8 mouse cellular contexts compared by ENCODE assay signal in genomic region chr3:152261948-152262347, GRCm38 (mm10). TPM values are rescaled to one million over a fixed set of nuclear protein-coding genes. Genes with fewer than 3 reads are reported as not detected.
DNase-seq lines count a peak whose midpoint lies in the region; ATAC-seq lines count a peak whose summit lies in the region.
"Had no signal": no experiment of that assay in that cellular context is flagged by ENCODE, and none has a peak within 500 bp of the region (broad histone marks: within the 10 kb centered on the region; RNA-seq: fewer than 3 reads in every experiment).

No protein-coding gene starts in this region.

- H3K27me3 ChIP-seq in embryonic facial prominence, embryonic 13.5 days = peaks cover 47% of the 10 kb centered on the region
- no peaks in the 10 kb centered on the region for H3K27me3 ChIP-seq in heart, embryonic 12.5 days (replicated peaks)
- 0 out of 2 replicates have a peak, but pooled peaks cover 3% of the 10 kb centered on the region for H3K27me3 ChIP-seq in kidney, embryonic 16.5 days (ENCODE audit: insufficient read depth, low read length)
- H3K27me3 ChIP-seq in midbrain, embryonic 16.5 days (ENCODE audit: control insufficient read depth, insufficient read depth, low read depth, low read length) = peaks cover 7% of the 10 kb centered on the region; the same call in 1 of the 2 replicates
- H3K27me3 ChIP-seq in forebrain, embryonic 14.5 days (replicated peaks; ENCODE audit: control insufficient read depth, insufficient read depth, low read length) = peaks cover 21% of the 10 kb centered on the region

- WGBS in embryonic facial prominence, embryonic 13.5 days = 17% methylated on average over 8 of the region's 8 CpGs
- 3% methylated on average over 8 of the region's 8 CpGs for WGBS in heart, embryonic 12.5 days
- 16% methylated on average over 8 of the region's 8 CpGs for WGBS in kidney, embryonic 16.5 days
- WGBS in midbrain, embryonic 16.5 days = 20% methylated on average over 8 of the region's 8 CpGs
- WGBS in forebrain, embryonic 14.5 days = 30% methylated on average over 8 of the region's 8 CpGs

- no peak overlapping the region for H3K4me3 ChIP-seq in embryonic facial prominence, embryonic 13.5 days
- peak overlapping the region; percentile 94 for H3K4me3 ChIP-seq in heart, embryonic 12.5 days
- no peak overlapping the region for H3K4me3 ChIP-seq in kidney, embryonic 16.5 days (ENCODE audit: low read length)
- H3K4me3 ChIP-seq in midbrain, embryonic 16.5 days (ENCODE audit: low read depth, low read length) = no peak overlapping the region
- no peak overlapping the region for H3K4me3 ChIP-seq in forebrain, embryonic 14.5 days (ENCODE audit: low read depth, low read length)

- H3K4me2 ChIP-seq in embryonic facial prominence, embryonic 13.5 days = peak overlapping the region; percentile 14; the same call in 1 of the 2 replicates
- H3K4me2 ChIP-seq in heart, embryonic 12.5 days = peak overlapping the region; percentile 77
- H3K4me2 ChIP-seq in kidney, embryonic 16.5 days (replicated peaks; ENCODE audit: low read depth, low read length) = peak overlapping the region; percentile 34
- no peak overlapping the region for H3K4me2 ChIP-seq in midbrain, embryonic 16.5 days (ENCODE audit: low read length)
- no peak overlapping the region for H3K4me2 ChIP-seq in forebrain, embryonic 14.5 days (ENCODE audit: low read length)

- H3K9ac ChIP-seq in embryonic facial prominence, embryonic 13.5 days = no peak overlapping the region
- peak overlapping the region; percentile 81 for H3K9ac ChIP-seq in heart, embryonic 12.5 days
- no peak overlapping the region for H3K9ac ChIP-seq in kidney, embryonic 16.5 days (replicated peaks; ENCODE audit: low read length)
- H3K9ac ChIP-seq in midbrain, embryonic 16.5 days (ENCODE audit: low read depth, low read length) = no peak overlapping the region
- H3K9ac ChIP-seq in forebrain, embryonic 14.5 days (ENCODE audit: low read length) = no peak overlapping the region

- peaks cover 28% of the 10 kb centered on the region for H3K4me1 ChIP-seq in embryonic facial prominence, embryonic 13.5 days
- peaks cover 54% of the 10 kb centered on the region for H3K4me1 ChIP-seq in heart, embryonic 12.5 days (replicated peaks)
- peaks cover 19% of the 10 kb centered on the region for H3K4me1 ChIP-seq in kidney, embryonic 16.5 days (ENCODE audit: insufficient read depth, low read length)
- peaks cover 12% of the 10 kb centered on the region for H3K4me1 ChIP-seq in midbrain, embryonic 16.5 days (ENCODE audit: control insufficient read depth, insufficient read depth, low read length)
- no peaks in the 10 kb centered on the region for H3K4me1 ChIP-seq in forebrain, embryonic 14.5 days (ENCODE audit: control insufficient read depth, insufficient read depth, low read length)

- ATAC-seq in embryonic facial prominence, embryonic 13.5 days (ENCODE audit: insufficient number of reproducible peaks, insufficient read depth, low FRiP score, low TSS enrichment, low read depth) = no peak
- 0 out of 2 replicates have a peak, but pooled peaks have one; percentile 35 for ATAC-seq in heart, embryonic 12.5 days (ENCODE audit: insufficient number of reproducible peaks, low FRiP score)
- 0 out of 2 replicates have a peak, but pooled peaks have one; percentile 5 for ATAC-seq in kidney, embryonic 16.5 days (ENCODE audit: low FRiP score, low TSS enrichment)
- ATAC-seq in megakaryocyte progenitor cell, adult 5-6 weeks (replicated peaks; ENCODE audit: poor library complexity) = peak; percentile 36
- ATAC-seq in midbrain, embryonic 16.5 days = no peak
- ATAC-seq in erythroblast, adult 5-6 weeks (replicated peaks; ENCODE audit: low FRiP score, poor library complexity, severe bottlenecking) = no peak
- no peak for ATAC-seq in forebrain, embryonic 14.5 days

- H3K36me3 ChIP-seq in embryonic facial prominence, embryonic 13.5 days = no peaks in the 10 kb centered on the region
- H3K36me3 ChIP-seq in heart, embryonic 12.5 days = no peaks in the 10 kb centered on the region
- H3K36me3 ChIP-seq in kidney, embryonic 16.5 days (ENCODE audit: insufficient read depth, low read length) = no peaks in the 10 kb centered on the region
- H3K36me3 ChIP-seq in midbrain, embryonic 16.5 days (ENCODE audit: control insufficient read depth, insufficient read depth, low read length) = no peaks in the 10 kb centered on the region
- H3K36me3 ChIP-seq in forebrain, embryonic 14.5 days (ENCODE audit: control insufficient read depth, insufficient read depth, low read length) = no peaks in the 10 kb centered on the region

- DNase-seq in forebrain, embryonic 14.5 days (ENCODE audit: low spot score) = no peak
- DNase-seq: cerebellum, adult 18-20 months had no signal

- no peak overlapping the region for H3K27ac ChIP-seq in embryonic facial prominence, embryonic 13.5 days
- H3K27ac ChIP-seq in heart, embryonic 12.5 days (ENCODE audit: poor library complexity, severe bottlenecking) = peak overlapping the region; percentile 100
- H3K27ac ChIP-seq in kidney, embryonic 16.5 days (ENCODE audit: low read length) = no peak overlapping the region
- H3K27ac ChIP-seq in midbrain, embryonic 16.5 days (ENCODE audit: low read length) = no peak overlapping the region
- H3K27ac ChIP-seq in forebrain, embryonic 14.5 days (ENCODE audit: low read depth, low read length) = no peak overlapping the region

- no peaks in the 10 kb centered on the region for H3K9me3 ChIP-seq in embryonic facial prominence, embryonic 13.5 days
- no peaks in the 10 kb centered on the region for H3K9me3 ChIP-seq in heart, embryonic 12.5 days (replicated peaks)
- no peaks in the 10 kb centered on the region for H3K9me3 ChIP-seq in kidney, embryonic 16.5 days (ENCODE audit: low read length)
- H3K9me3 ChIP-seq in midbrain, embryonic 16.5 days (replicated peaks; ENCODE audit: control insufficient read depth, low read length, poor library complexity, severe bottlenecking) = no peaks in the 10 kb centered on the region
- H3K9me3 ChIP-seq in forebrain, embryonic 14.5 days (replicated peaks; ENCODE audit: control insufficient read depth, low read length) = no peaks in the 10 kb centered on the region

RNA-seq across cellular contexts. Expression of gene Nexn, which starts 4.2 kb away (rescaled TPM):
- polyA plus RNA-seq in embryonic facial prominence, embryonic 13.5 days (2015; fragmentation: Nextera tagmentation; extraction: Ambion mirVana) = 9.6 and 11.8 TPM in 2 replicates
- 226 and 246 TPM in 2 replicates for polyA plus RNA-seq in heart, embryonic 12.5 days (2016; fragmentation: Nextera tagmentation; extraction: Ambion mirVana)
- polyA plus RNA-seq in kidney, embryonic 16.5 days (2015; fragmentation: Nextera tagmentation; extraction: Ambion mirVana) = 9.5 and 10.9 TPM in 2 replicates
- total RNA-seq in megakaryocyte progenitor cell, adult 5-6 weeks (2015) = not detected in 2 replicates
- not detected in 2 replicates for total RNA-seq in megakaryocyte progenitor cell, adult 5-6 weeks (2017)
- polyA plus RNA-seq in midbrain, embryonic 16.5 days (2015; fragmentation: Nextera tagmentation; extraction: Ambion mirVana) = 1.8 TPM in 2 replicates
- total RNA-seq in erythroblast, adult 5-6 weeks (2015; ENCODE audit: low replicate concordance) = not detected in 2 replicates
- total RNA-seq in erythroblast, adult 5-6 weeks (2017; ENCODE audit: low replicate concordance) = not detected in 2 replicates
- polyA plus RNA-seq in forebrain, embryonic 14.5 days (2014; fragmentation: Nextera tagmentation; extraction: Ambion mirVana) = 1.8 TPM in 2 replicates

RNA-seq across cellular contexts. Expression of gene Fubp1, which starts 51.7 kb away (rescaled TPM):
- polyA plus RNA-seq in embryonic facial prominence, embryonic 13.5 days (2015; fragmentation: Nextera tagmentation; extraction: Ambion mirVana) = 336 and 338 TPM in 2 replicates
- polyA plus RNA-seq in heart, embryonic 12.5 days (2016; fragmentation: Nextera tagmentation; extraction: Ambion mirVana) = 142 and 146 TPM in 2 replicates
- 258 and 286 TPM in 2 replicates for polyA plus RNA-seq in kidney, embryonic 16.5 days (2015; fragmentation: Nextera tagmentation; extraction: Ambion mirVana)
- 149 and 188 TPM in 2 replicates for total RNA-seq in megakaryocyte progenitor cell, adult 5-6 weeks (2015)
- 204 and 275 TPM in 2 replicates for total RNA-seq in megakaryocyte progenitor cell, adult 5-6 weeks (2017)
- polyA plus RNA-seq in midbrain, embryonic 16.5 days (2015; fragmentation: Nextera tagmentation; extraction: Ambion mirVana) = 191 and 239 TPM in 2 replicates
- 48.9 and 97.6 TPM in 2 replicates for total RNA-seq in erythroblast, adult 5-6 weeks (2015; ENCODE audit: low replicate concordance)
- total RNA-seq in erythroblast, adult 5-6 weeks (2017; ENCODE audit: low replicate concordance) = 108 and 142 TPM in 2 replicates
- polyA plus RNA-seq in forebrain, embryonic 14.5 days (2014; fragmentation: Nextera tagmentation; extraction: Ambion mirVana) = 292 and 293 TPM in 2 replicates

RNA-seq across cellular contexts. Expression of gene Dnajb4, which starts 51.8 kb away (rescaled TPM):
- polyA plus RNA-seq in embryonic facial prominence, embryonic 13.5 days (2015; fragmentation: Nextera tagmentation; extraction: Ambion mirVana) = 27.9 and 31.7 TPM in 2 replicates
- 53.0 and 56.3 TPM in 2 replicates for polyA plus RNA-seq in heart, embryonic 12.5 days (2016; fragmentation: Nextera tagmentation; extraction: Ambion mirVana)
- polyA plus RNA-seq in kidney, embryonic 16.5 days (2015; fragmentation: Nextera tagmentation; extraction: Ambion mirVana) = 34.1 and 34.2 TPM in 2 replicates
- total RNA-seq in megakaryocyte progenitor cell, adult 5-6 weeks (2015) = 37.8 and 37.9 TPM in 2 replicates
- total RNA-seq in megakaryocyte progenitor cell, adult 5-6 weeks (2017) = 39.3 and 43.5 TPM in 2 replicates
- 48.8 and 52.5 TPM in 2 replicates for polyA plus RNA-seq in midbrain, embryonic 16.5 days (2015; fragmentation: Nextera tagmentation; extraction: Ambion mirVana)
- 166 and 217 TPM in 2 replicates for total RNA-seq in erythroblast, adult 5-6 weeks (2015; ENCODE audit: low replicate concordance)
- total RNA-seq in erythroblast, adult 5-6 weeks (2017; ENCODE audit: low replicate concordance) = 316 and 353 TPM in 2 replicates
- 21.6 and 28.2 TPM in 2 replicates for polyA plus RNA-seq in forebrain, embryonic 14.5 days (2014; fragmentation: Nextera tagmentation; extraction: Ambion mirVana)

Comparison
In these comparisons a context has a peak if more than half of its experiments do, and no peak if none do; other contexts are left out.
1. ATAC-seq: peak in heart, embryonic 12.5 days (single experiment), kidney, embryonic 16.5 days (single experiment) and megakaryocyte progenitor cell, adult 5-6 weeks (single experiment); none in embryonic facial prominence, embryonic 13.5 days (single experiment), midbrain, embryonic 16.5 days (single experiment), erythroblast, adult 5-6 weeks (single experiment) and forebrain, embryonic 14.5 days (single experiment).
2. H3K4me2 ChIP-seq: peak in embryonic facial prominence, embryonic 13.5 days (single experiment), heart, embryonic 12.5 days (single experiment) and kidney, embryonic 16.5 days (single experiment); none in midbrain, embryonic 16.5 days (single experiment) and forebrain, embryonic 14.5 days (single experiment).
3. RNA of gene Nexn, which starts 4.2 kb away (polyA plus RNA-seq): 226 to 246 TPM in heart, embryonic 12.5 days; 9.5 to 10.9 TPM in kidney, embryonic 16.5 days, 9.6 to 11.8 TPM in embryonic facial prominence, embryonic 13.5 days, 1.8 TPM in midbrain, embryonic 16.5 days and 1.8 TPM in forebrain, embryonic 14.5 days; every median in the first group is over 10 times any median in the second.